Mouse (Mus musculus) neutrophil, adult 5-6 weeks (primary cell): ENCODE results near the gene Dennd2c. TPM values are rescaled to one million over a fixed set of nuclear protein-coding genes. Genes with fewer than 3 reads are reported as not detected.
"Not testable (repeated sequence)": the region's sequence is repeated elsewhere in the genome, so short reads cannot be mapped to it uniquely, and the experiment has no call there.

ENCODE experiments used
- ATAC-seq: fragments of 151-379, 151-347 bp; 2 replicates; pipeline ENCODE4 v1.8.0; 2017; ENCODE audit warnings: mild to moderate bottlenecking, moderate TSS enrichment; ENCODE audit not compliant: insufficient number of reproducible peaks, poor library complexity, low FRiP score, severe bottlenecking; ENCODE audit errors: extremely low read depth
- total RNA-seq: library from RNA; stranded (forward); fragments of 200-1000 nt; gene quantifications from 2 replicates; pipeline ENCODE4 v1.2.3, GENCODE M21; 2017

Dennd2c gene
- total RNA-seq, 1 experiment from 2014 or later = 0.81 TPM

GRCm38 (mm10) chr3:103201105-103201504 lies 98.7 kb downstream of the Dennd2c start:
- not testable (repeated sequence) for ATAC-seq

GRCm38 (mm10) chr3:103203554-103203953 lies 101.2 kb downstream of the Dennd2c start:
- no peak for ATAC-seq

GRCm38 (mm10) chr3:103204445-103204844 lies 102.0 kb downstream of the Dennd2c start:
- no peak for ATAC-seq

GRCm38 (mm10) chr3:103206393-103206792 lies 104.0 kb downstream of the Dennd2c start:
- peak; percentile 97 for ATAC-seq

- no peak for ATAC-seq
Measured at GRCm38 (mm10) chr3:103207749-103208148, 105.3 kb downstream of the Dennd2c start.

- no peak for ATAC-seq
Measured at GRCm38 (mm10) chr3:103208237-103208636, 105.8 kb downstream of the Dennd2c start.

- ATAC-seq = no peak
Measured at GRCm38 (mm10) chr3:103211101-103211500, 108.7 kb downstream of the Dennd2c start.

GRCm38 (mm10) chr3:103212142-103212541 lies 109.7 kb downstream of the Dennd2c start:
- no peak for ATAC-seq

- no peak for ATAC-seq
Measured at GRCm38 (mm10) chr3:103213537-103213936, 111.1 kb downstream of the Dennd2c start.

- no peak for ATAC-seq
Measured at GRCm38 (mm10) chr3:103214593-103215285, 112.3 kb downstream of the Dennd2c start.

- not testable (repeated sequence) for ATAC-seq
Measured at GRCm38 (mm10) chr3:103215399-103215798, 113.0 kb downstream of the Dennd2c start.

Other genes starting within 250 kb of the Dennd2c start
- gene Sycp1, start 166.5 kb upstream of the Dennd2c start, total RNA-seq = not detected in 2 replicates
- gene Nr1h5, start 138.5 kb upstream of the Dennd2c start, total RNA-seq = not detected in 2 replicates
- gene Sike1, start 106.9 kb upstream of the Dennd2c start, total RNA-seq = 85.5 and 92.5 TPM in 2 replicates
- gene Csde1, start 82.2 kb upstream of the Dennd2c start, total RNA-seq = 562 and 607 TPM in 2 replicates
- gene Nras, start 44.3 kb upstream of the Dennd2c start, total RNA-seq = 61.6 and 73.1 TPM in 2 replicates
- 0.23 and 1.6 TPM in 2 replicates for gene Ampd1, start 28.6 kb upstream of the Dennd2c start, total RNA-seq
- gene Bcas2, start 69.1 kb downstream of the Dennd2c start, total RNA-seq = 75.9 and 94.6 TPM in 2 replicates
- 130 and 140 TPM in 2 replicates for gene Trim33, start 176.7 kb downstream of the Dennd2c start, total RNA-seq